Mouse (Mus musculus): ENCODE measurements around the gene Cyba. TPM values are rescaled to one million over a fixed set of nuclear protein-coding genes. Genes with fewer than 3 reads are reported as not detected.

The Cyba gene
- total and polyA plus RNA-seq, 2 experiments from 2014 or later: 30.6 to 44.0 TPM

DNA sequence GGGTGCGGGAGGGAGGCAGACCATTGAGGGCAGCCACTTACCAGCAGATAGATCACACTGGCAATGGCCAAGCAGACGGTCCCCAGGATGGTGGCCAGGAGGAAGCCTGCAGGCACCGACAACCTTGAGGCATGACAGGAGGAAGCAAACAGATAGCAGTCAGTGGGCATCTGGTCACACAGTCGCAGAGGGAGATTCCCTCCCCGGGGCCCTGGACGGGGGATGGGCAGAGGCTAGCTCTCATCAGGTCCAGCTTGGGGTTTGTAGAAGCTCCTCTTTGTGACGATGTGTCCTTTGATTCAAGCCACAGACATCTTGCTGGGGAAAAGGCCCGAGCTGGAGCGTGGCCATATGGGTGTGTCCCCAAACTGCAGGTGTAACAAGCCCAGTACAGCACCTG lies 6.6 kb downstream of the Cyba start:
- Histone ChIP-seq H3K4me2 (ENCODE audit: low read depth, low read length) (no peak overlapping the region), H3K9me3 (ENCODE audit: low read length) (no peaks in the 10 kb centered on the region), H3K27me3 (ENCODE audit: insufficient read depth, low read length) (no peaks in the 10 kb centered on the region), H3K9ac (replicated peaks; ENCODE audit: low read length) (no peak overlapping the region), H3K36me3 (ENCODE audit: insufficient read depth, low read length) (no peaks in the 10 kb centered on the region), H3K4me3 (ENCODE audit: low read length) (no peak overlapping the region), H3K27ac (no peak overlapping the region), H3K4me1 (ENCODE audit: insufficient read depth, low read length) (no peaks in the 10 kb centered on the region)
- no peak for TF ChIP-seq CTCF (IDR thresholded peaks at IDR 0.05; ENCODE audit: low read depth)
- ATAC-seq (no peak), DNase-seq (ENCODE audit: low spot score) (no peak)
- 72% methylated on average over 9 of the region's 9 CpGs for WGBS

DNA sequence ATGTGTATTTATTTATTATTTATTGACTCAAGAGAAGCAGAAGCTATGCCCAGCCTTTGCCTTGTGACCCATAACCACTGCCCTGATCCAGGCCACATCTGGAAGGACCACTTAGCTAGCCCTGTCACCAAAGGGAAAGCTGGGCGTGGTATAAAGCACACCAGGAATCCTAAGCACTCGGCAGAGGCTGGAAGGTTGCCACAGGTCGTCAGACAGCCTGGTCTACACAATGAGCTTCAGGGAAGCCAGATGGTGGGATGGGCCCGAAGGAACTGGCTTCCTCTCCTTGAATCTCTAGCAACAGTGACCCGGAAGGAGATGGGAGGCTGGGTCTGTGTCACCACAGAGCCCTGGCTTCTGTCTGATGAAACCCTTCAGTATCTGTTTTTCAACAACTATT lies 9.1 kb downstream of the Cyba start:
- DNase-seq (ENCODE audit: low spot score) (peak; percentile 35), ATAC-seq (no peak)
- Histone ChIP-seq H3K27ac (no peak overlapping the region), H3K9me3 (ENCODE audit: low read length) (no peaks in the 10 kb centered on the region), H3K36me3 (ENCODE audit: insufficient read depth, low read length) (0 out of 2 replicates have a peak, but pooled peaks cover 5% of the 10 kb centered on the region), H3K9ac (replicated peaks; ENCODE audit: low read length) (no peak overlapping the region), H3K4me3 (ENCODE audit: low read length) (no peak overlapping the region), H3K27me3 (ENCODE audit: insufficient read depth, low read length) (no peaks in the 10 kb centered on the region), H3K4me2 (ENCODE audit: low read depth, low read length) (no peak overlapping the region), H3K4me1 (ENCODE audit: insufficient read depth, low read length) (no peaks in the 10 kb centered on the region)
- TF ChIP-seq CTCF (IDR thresholded peaks at IDR 0.05; ENCODE audit: low read depth): no peak
- WGBS: 37% methylated on average over 5 of the region's 5 CpGs

DNA sequence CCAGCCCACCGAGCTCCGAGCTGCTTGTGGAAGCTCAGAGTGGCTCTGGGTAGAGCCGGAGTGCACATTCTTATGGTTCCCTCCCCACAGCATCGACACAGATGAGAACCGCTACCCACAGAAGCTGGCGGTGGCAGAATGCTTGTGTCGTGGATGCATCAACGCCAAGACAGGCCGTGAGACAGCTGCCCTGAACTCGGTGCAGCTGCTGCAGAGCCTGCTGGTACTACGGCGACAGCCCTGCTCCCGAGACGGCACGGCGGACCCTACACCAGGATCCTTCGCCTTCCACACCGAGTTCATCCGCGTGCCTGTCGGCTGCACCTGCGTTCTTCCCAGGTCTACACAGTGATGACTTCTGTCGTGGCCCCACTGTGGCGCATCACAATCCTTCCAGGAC lies 9.5 kb downstream of the Cyba start:
- Histone ChIP-seq H3K4me1 (ENCODE audit: insufficient read depth, low read length) (no peaks in the 10 kb centered on the region), H3K4me3 (ENCODE audit: low read length) (no peak overlapping the region), H3K9ac (replicated peaks; ENCODE audit: low read length) (no peak overlapping the region), H3K27ac (no peak overlapping the region), H3K36me3 (ENCODE audit: insufficient read depth, low read length) (0 out of 2 replicates have a peak, but pooled peaks cover 5% of the 10 kb centered on the region), H3K4me2 (ENCODE audit: low read depth, low read length) (no peak overlapping the region), H3K9me3 (ENCODE audit: low read length) (no peaks in the 10 kb centered on the region), H3K27me3 (ENCODE audit: insufficient read depth, low read length) (no peaks in the 10 kb centered on the region)
- 84% methylated on average over 24 of the region's 24 CpGs for WGBS
- ATAC-seq (no peak), DNase-seq (ENCODE audit: low spot score) (no peak)
- no peak for TF ChIP-seq CTCF (IDR thresholded peaks at IDR 0.05; ENCODE audit: low read depth)

DNA sequence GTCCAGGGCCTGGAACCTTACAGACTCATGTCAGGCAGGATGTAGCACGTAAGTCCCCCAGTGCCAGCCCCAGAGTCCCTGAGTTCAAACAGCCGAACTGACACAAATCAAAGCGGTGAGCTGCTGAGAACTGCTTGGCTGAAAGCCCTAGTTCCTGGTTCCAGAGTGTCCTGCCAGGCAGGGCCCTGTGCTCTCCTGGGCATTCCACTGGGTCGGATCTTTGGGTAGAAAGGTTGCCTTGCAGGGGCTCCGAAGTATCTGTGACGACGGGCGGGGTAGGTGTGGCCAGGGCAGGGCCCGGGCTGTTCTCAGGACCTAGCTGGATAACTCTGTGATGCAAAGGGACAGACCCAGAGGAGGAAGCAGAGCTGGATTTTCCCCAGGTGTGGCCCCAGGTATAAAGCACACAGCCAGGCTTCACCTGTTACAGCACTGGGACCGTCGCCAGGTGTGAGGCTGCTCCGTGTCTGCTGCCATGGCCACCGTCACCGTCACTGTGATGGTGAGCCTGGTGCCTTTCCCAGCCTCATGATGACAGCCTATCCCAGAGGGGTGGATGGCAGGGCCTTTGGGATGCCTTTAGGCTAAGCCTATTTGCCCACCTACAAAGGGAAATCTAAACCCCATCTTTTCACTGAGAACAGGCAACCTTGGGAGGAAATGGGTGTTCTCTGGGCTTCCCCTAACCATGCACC lies 11.2 kb downstream of the Cyba start, which contains the start of gene Il17c:
Gene Il17c, plus strand, starts transcription at position 645 of the 695 bp plus-strand sequence.
- no peak for ATAC-seq
- Histone ChIP-seq H3K27me3 (ENCODE audit: insufficient read depth, low read length) (no peaks in the 10 kb centered on the region), H3K36me3 (ENCODE audit: insufficient read depth, low read length) (peaks cover 17% of the 10 kb centered on the region; the same call in 1 of the 2 replicates), H3K9me3 (ENCODE audit: low read length) (no peaks in the 10 kb centered on the region), H3K4me3 (ENCODE audit: low read length) (no peak within 1 kb of the TSS), H3K4me2 (ENCODE audit: low read depth, low read length) (no peak within 1 kb of the TSS), H3K9ac (replicated peaks; ENCODE audit: low read length) (no peak within 1 kb of the TSS), H3K27ac (no peak within 1 kb of the TSS), H3K4me1 (ENCODE audit: insufficient read depth, low read length) (no peaks in the 10 kb centered on the region)
- no peak for TF ChIP-seq CTCF (IDR thresholded peaks at IDR 0.05; ENCODE audit: low read depth)
- DNase-seq (ENCODE audit: low spot score): no peak
- 79% methylated on average over 14 of the region's 14 CpGs for WGBS

DNA sequence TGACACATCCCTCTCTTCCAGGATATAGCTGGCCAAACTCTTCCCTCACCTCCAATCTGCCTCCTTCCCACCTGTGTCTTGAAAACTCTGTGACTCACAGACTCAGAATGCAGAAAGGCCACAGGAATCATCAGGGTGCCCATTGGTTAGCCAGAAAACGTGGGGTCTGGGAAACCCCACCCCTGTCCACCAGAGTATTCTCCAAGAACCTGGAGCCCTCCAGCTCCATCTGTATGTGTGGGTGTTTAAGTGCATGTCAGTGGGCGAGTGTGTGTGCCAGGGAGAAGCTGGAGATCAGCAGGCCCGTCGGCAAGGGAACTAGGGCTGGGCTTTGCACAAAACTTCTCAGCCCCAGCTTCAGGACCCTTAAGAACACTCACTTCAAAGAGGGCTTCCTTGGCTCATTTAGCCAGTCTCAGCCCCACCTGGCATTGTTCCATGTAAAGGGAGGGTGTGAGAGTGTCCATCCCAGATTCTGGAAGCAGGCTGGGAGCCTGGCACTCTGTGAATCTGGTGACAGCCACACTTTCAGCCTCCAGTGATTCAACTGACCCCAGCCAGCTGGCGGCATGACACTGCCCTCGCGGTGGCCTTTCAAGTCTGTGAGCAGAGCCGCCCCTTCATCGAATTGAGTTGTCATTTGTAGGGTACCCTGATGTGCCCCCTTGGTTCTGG lies 12.7 kb downstream of the Cyba start:
- peak; percentile 64 for ATAC-seq

DNA sequence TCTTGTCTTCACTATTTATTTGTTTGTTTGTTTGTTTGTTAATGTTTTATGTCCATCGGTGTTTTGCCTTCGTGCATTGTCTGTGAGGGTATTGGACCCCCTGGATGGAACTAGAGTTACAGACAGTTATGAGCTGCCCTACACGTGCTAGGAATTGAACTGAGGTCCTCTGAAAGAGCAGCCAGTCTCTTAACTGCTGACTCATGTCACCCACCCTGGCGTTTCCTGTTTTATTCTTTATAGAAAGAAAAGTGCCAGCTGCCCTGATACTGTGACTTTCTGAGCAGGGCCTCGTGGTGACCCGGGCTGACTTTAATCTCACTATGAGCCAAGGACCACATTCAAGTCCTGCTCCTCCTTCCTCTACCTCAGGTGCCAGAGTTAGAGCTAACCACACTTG lies 17.2 kb downstream of the Cyba start:
- no peak overlapping the region for H3K9ac ChIP-seq (replicated peaks; ENCODE audit: low read length)
- H3K4me3 ChIP-seq (ENCODE audit: low read length): no peak overlapping the region
- H3K4me2 ChIP-seq (ENCODE audit: low read depth, low read length): no peak overlapping the region
- peaks cover 75% of the 10 kb centered on the region for H3K36me3 ChIP-seq (ENCODE audit: insufficient read depth, low read length)
- TF ChIP-seq CTCF (IDR thresholded peaks at IDR 0.05; ENCODE audit: low read depth): no peak
- WGBS: 88% methylated on average over 6 of the region's 6 CpGs
- ATAC-seq (no peak), DNase-seq (ENCODE audit: low spot score) (no peak)
- no peak overlapping the region for H3K27ac ChIP-seq
- H3K9me3 ChIP-seq (ENCODE audit: low read length): no peaks in the 10 kb centered on the region
- H3K4me1 ChIP-seq (ENCODE audit: insufficient read depth, low read length): no peaks in the 10 kb centered on the region
- no peaks in the 10 kb centered on the region for H3K27me3 ChIP-seq (ENCODE audit: insufficient read depth, low read length)

More for the DNA sequence above, 12.7 kb downstream of the Cyba start:
- H3K36me3 ChIP-seq (ENCODE audit: insufficient read depth, low read length): peaks cover 32% of the 10 kb centered on the region
- no peak overlapping the region for H3K9ac ChIP-seq (replicated peaks; ENCODE audit: low read length)
- H3K9me3 ChIP-seq (ENCODE audit: low read length): no peaks in the 10 kb centered on the region
- DNase-seq (ENCODE audit: low spot score): peak; percentile 72
- TF ChIP-seq CTCF (IDR thresholded peaks at IDR 0.05; ENCODE audit: low read depth): no peak
- WGBS: 44% methylated on average over 9 of the region's 9 CpGs
- no peaks in the 10 kb centered on the region for H3K27me3 ChIP-seq (ENCODE audit: insufficient read depth, low read length)
- H3K4me2 ChIP-seq (ENCODE audit: low read depth, low read length): no peak overlapping the region
- H3K27ac ChIP-seq: no peak overlapping the region; the same call in 1 of the 2 replicates
- H3K4me1 ChIP-seq (ENCODE audit: insufficient read depth, low read length): no peaks in the 10 kb centered on the region
- H3K4me3 ChIP-seq (ENCODE audit: low read length): no peak overlapping the region

DNA sequence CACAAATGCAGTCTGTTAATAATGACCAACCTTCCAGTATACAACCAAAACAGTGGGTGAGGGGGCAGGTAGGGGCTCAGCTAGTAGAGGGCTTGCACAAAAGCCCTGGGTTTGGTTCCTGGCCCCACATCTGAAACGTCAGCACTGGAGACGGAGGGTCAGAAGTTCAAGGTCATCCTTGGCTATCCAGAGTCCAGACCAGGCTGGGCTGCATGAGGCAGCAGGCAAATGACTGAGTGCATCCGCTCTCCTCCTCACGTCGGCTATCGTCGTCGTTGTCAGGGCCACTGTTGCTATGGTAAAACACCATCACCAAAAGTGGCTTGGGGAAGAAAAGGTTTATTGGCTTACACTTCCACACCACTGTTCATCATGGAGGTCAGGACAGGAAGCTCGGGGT lies 18.4 kb downstream of the Cyba start:
- no peak for TF ChIP-seq CTCF (IDR thresholded peaks at IDR 0.05; ENCODE audit: low read depth)
- Histone ChIP-seq H3K27ac (no peak overlapping the region), H3K4me1 (ENCODE audit: insufficient read depth, low read length) (no peaks in the 10 kb centered on the region), H3K36me3 (ENCODE audit: insufficient read depth, low read length) (peaks cover 86% of the 10 kb centered on the region), H3K9ac (replicated peaks; ENCODE audit: low read length) (no peak overlapping the region), H3K4me2 (ENCODE audit: low read depth, low read length) (no peak overlapping the region), H3K9me3 (ENCODE audit: low read length) (no peaks in the 10 kb centered on the region), H3K27me3 (ENCODE audit: insufficient read depth, low read length) (no peaks in the 10 kb centered on the region), H3K4me3 (ENCODE audit: low read length) (no peak overlapping the region)
- DNase-seq (ENCODE audit: low spot score) (no peak), ATAC-seq (no peak)
- WGBS: 82% methylated on average over 9 of the region's 9 CpGs
